Mouse (Mus musculus) liver, postnatal 0 days (tissue): ENCODE measurements at regions not wholly inside any gene's neighbourhood (a gene's known extent, or its start where the extent isn't known, plus 50 kb on each side); places are given as distances from the start of the nearest gene placed in this dataset.

Experiments
- ATAC-seq: fragments of 200-750 bp; cut with Nextera tagmentation; 2 replicates; pipeline ENCODE4 v1.8.0; 2017; ENCODE audit warnings: mild to moderate bottlenecking, moderate library complexity
- DNase-seq: peaks from one replicate; pipeline ENCODE4 v3.0.0-alpha.2; 2016
- H3K27ac ChIP-seq: fragments of 300-500 bp; sonication (generic); 2 replicates; pipeline ENCODE4 v1.5.1; 2014; ENCODE audit warnings: antibody characterized with exemption, moderate library complexity, mild to moderate bottlenecking, low read depth
- H3K27me3 ChIP-seq: fragments of 300-500 bp; sonication (generic); 2 replicates; pipeline ENCODE4 v1.6.1; 2014; ENCODE audit warnings: low read length, control low read depth, mixed read lengths; ENCODE audit not compliant: insufficient read depth
- H3K36me3 ChIP-seq: fragments of 300-500 bp; sonication (generic); replicated peaks from 2 replicates; pipeline ENCODE4 v1.6.1; 2014; ENCODE audit warnings: mild to moderate bottlenecking, control low read depth, low read length, moderate library complexity, mixed read lengths; ENCODE audit not compliant: insufficient read depth
- H3K4me1 ChIP-seq: fragments of 300-500 bp; sonication (generic); 2 replicates; pipeline ENCODE4 v1.6.1; 2014; ENCODE audit warnings: antibody characterized with exemption, mild to moderate bottlenecking, control low read depth; ENCODE audit not compliant: insufficient read depth
- H3K4me2 ChIP-seq: fragments of 300-500 bp; sonication (generic); 2 replicates; pipeline ENCODE4 v1.6.1; 2014; ENCODE audit warnings: low read depth, mild to moderate bottlenecking, low read length, moderate library complexity, mixed read lengths
- H3K4me3 ChIP-seq: fragments of 300-500 bp; sonication (generic); 2 replicates; pipeline ENCODE4 v1.5.1; 2014; ENCODE audit warnings: low read depth, low read length
- H3K9ac ChIP-seq: fragments of 300-500 bp; sonication (generic); replicated peaks from 2 replicates; pipeline ENCODE4 v1.6.1; 2014; ENCODE audit warnings: mild to moderate bottlenecking, moderate library complexity
- H3K9me3 ChIP-seq: fragments of 300-500 bp; sonication (generic); 2 replicates; pipeline ENCODE4 v1.6.1; 2016; ENCODE audit warnings: mild to moderate bottlenecking, control low read depth, low read length, mixed read lengths
- CTCF ChIP-seq: sonication (generic); IDR thresholded peaks from 2 replicates; pipeline ENCODE4 v1.5.1; 2016; ENCODE audit warnings: antibody characterized with exemption, low read depth
- EP300 ChIP-seq: IDR thresholded peaks from 2 replicates; pipeline ENCODE4 v1.6.1; 2016; ENCODE audit warnings: antibody characterized with exemption, low read depth, mild to moderate bottlenecking
- WGBS: fragments of 180-500 bp; shearing (Covaris S2); extraction: QIAGEN DNeasy Blood & Tissue Kit; methylation state at CpG from one replicate; pipeline ENCODE4 v1.1.7; 2014; ENCODE audit not compliant: insufficient replicate concordance; 5-methylcytosine and 5-hydroxymethylcytosine counted together

- no peak overlapping the region for H3K27ac ChIP-seq
- peaks cover 6% of the 10 kb centered on the region; the same call in 1 of the 2 replicates for H3K9me3 ChIP-seq
- DNase-seq (no peak), ATAC-seq (no peak)
- no peak overlapping the region for H3K4me2 ChIP-seq
- peaks cover 4% of the 10 kb centered on the region; the same call in 1 of the 2 replicates for H3K4me1 ChIP-seq
- H3K4me3 ChIP-seq: no peak overlapping the region
- no peak overlapping the region for H3K9ac ChIP-seq
- no peaks in the 10 kb centered on the region for H3K27me3 ChIP-seq
- WGBS: 79% methylated on average over 1 of the region's 1 CpGs
- no peaks in the 10 kb centered on the region for H3K36me3 ChIP-seq
- TF ChIP-seq EP300 (no peak), CTCF (no peak)
Observed at GRCm38 (mm10) chr7:70533552-70533951, 167.0 kb upstream of the Nr2f2 start.

DNA sequence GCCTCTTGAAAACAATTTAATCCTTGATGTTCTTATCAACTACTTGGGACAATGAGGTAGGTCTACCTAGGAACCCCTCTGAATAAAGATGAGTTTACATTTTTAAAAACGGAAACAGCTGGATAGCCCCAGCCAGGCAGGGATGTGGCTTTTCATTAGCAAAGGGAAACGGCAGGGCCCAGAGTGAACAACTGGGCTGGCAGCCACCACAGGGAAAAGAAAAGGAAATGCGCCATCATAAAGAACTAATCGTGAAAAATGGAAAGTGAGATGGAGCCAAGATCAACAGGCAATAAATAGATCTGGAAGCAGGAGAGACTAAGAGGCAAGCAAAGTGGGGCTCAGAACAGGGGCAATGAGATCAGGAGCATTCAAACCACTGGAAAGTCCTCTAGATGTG is 161.4 kb upstream of the Nr2f2 start:
- TF ChIP-seq CTCF: no peak
- no peak for TF ChIP-seq EP300
- 62% methylated on average over 4 of the region's 4 CpGs for WGBS
- no peak for ATAC-seq
- no peak overlapping the region for H3K27ac ChIP-seq
- H3K4me3 ChIP-seq: no peak overlapping the region
- H3K4me1 ChIP-seq: no peaks in the 10 kb centered on the region
- no peak overlapping the region for H3K4me2 ChIP-seq
- H3K9me3 ChIP-seq: peaks cover 14% of the 10 kb centered on the region; the same call in 1 of the 2 replicates
- no peak for DNase-seq
- H3K27me3 ChIP-seq: no peaks in the 10 kb centered on the region
- no peaks in the 10 kb centered on the region for H3K36me3 ChIP-seq
- H3K9ac ChIP-seq: no peak overlapping the region

- Histone ChIP-seq H3K9me3 (0 out of 2 replicates have a peak, but pooled peaks cover 8% of the 10 kb centered on the region), H3K4me3 (no peak overlapping the region), H3K36me3 (no peaks in the 10 kb centered on the region), H3K4me2 (no peak overlapping the region), H3K27me3 (no peaks in the 10 kb centered on the region), H3K9ac (no peak overlapping the region), H3K27ac (peak overlapping the region; percentile 60), H3K4me1 (no peaks in the 10 kb centered on the region)
- TF ChIP-seq EP300: peak; percentile 51; the same call in 1 of the 2 replicates
- TF ChIP-seq CTCF: no peak
- ATAC-seq (peak; percentile 81), DNase-seq (no peak)
- WGBS: 65% methylated on average over 2 of the region's 2 CpGs
Observed at GRCm38 (mm10) chr7:70525372-70525771, 158.8 kb upstream of the Nr2f2 start.

DNA sequence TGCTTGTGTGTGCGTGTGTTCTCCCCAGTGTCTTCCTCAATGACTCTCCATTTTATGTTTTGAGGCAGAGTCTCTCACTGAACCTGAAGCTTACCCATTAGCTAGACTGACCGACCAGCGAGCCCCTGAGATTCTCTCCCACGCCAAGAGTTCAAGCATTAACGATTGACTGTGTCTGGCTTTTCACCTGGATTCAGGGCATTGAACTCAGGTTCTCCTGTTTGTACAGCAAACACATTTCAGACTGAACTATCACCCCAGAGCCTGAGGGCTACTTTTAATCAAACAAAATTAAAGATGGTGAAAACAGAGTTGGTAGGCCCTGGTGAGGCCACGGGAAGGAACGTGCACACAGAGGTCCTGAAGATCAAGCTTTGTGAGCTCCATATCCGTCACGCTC is 158.2 kb upstream of the Nr2f2 start:
- ATAC-seq: peak; percentile 87
- Histone ChIP-seq H3K9me3 (0 out of 2 replicates have a peak, but pooled peaks cover 8% of the 10 kb centered on the region), H3K27me3 (no peaks in the 10 kb centered on the region), H3K27ac (peak overlapping the region; percentile 60), H3K4me3 (no peak overlapping the region), H3K4me1 (no peaks in the 10 kb centered on the region), H3K9ac (no peak overlapping the region), H3K4me2 (no peak overlapping the region), H3K36me3 (no peaks in the 10 kb centered on the region)
- 67% methylated on average over 9 of the region's 9 CpGs for WGBS
- 0 out of 2 replicates have a peak, but pooled peaks have one; percentile 18 for TF ChIP-seq EP300
- no peak for TF ChIP-seq CTCF
- DNase-seq: peak; percentile 38

DNA sequence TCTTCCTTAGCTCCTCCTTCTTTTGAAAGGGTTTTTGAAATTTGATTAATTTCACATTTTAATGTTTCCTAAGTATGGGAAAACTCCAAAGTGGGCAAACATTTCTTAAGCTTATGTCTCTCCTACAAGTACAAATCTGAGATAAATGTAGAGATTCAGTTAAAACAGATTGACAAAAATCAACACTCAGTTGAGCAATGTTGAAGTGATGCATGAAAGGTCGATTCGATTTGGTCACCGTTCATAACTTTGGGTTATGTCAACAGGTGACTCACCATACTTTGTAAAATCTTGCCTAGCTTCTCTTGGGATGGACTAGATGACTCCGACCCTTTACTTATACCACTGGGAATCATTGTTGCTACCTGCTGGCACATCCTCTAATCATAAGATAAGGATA is 157.7 kb upstream of the Nr2f2 start:
- DNase-seq: no peak
- H3K4me2 ChIP-seq: no peak overlapping the region
- no peak for ATAC-seq
- H3K36me3 ChIP-seq: no peaks in the 10 kb centered on the region
- no peak overlapping the region for H3K4me3 ChIP-seq
- H3K9ac ChIP-seq: no peak overlapping the region
- TF ChIP-seq CTCF: no peak
- no peak for TF ChIP-seq EP300
- no peaks in the 10 kb centered on the region for H3K4me1 ChIP-seq
- 0 out of 2 replicates have a peak, but pooled peaks cover 8% of the 10 kb centered on the region for H3K9me3 ChIP-seq
- 89% methylated on average over 4 of the region's 4 CpGs for WGBS
- no peaks in the 10 kb centered on the region for H3K27me3 ChIP-seq
- H3K27ac ChIP-seq: peak overlapping the region; percentile 12; the same call in 1 of the 2 replicates

- Histone ChIP-seq H3K27me3 (no peaks in the 10 kb centered on the region), H3K4me2 (no peak overlapping the region), H3K4me1 (no peaks in the 10 kb centered on the region), H3K9me3 (no peaks in the 10 kb centered on the region), H3K27ac (no peak overlapping the region), H3K36me3 (no peaks in the 10 kb centered on the region), H3K4me3 (no peak overlapping the region), H3K9ac (no peak overlapping the region)
- WGBS: 36% methylated on average over 3 of the region's 3 CpGs
- TF ChIP-seq EP300 (no peak), CTCF (no peak)
- no peak for ATAC-seq
- DNase-seq: no peak
Observed at GRCm38 (mm10) chr7:70516741-70517140, 150.2 kb upstream of the Nr2f2 start.
